Mouse (Mus musculus): Measurements from ENCODE around the gene Bub3.

- TF ChIP-seq CTCF (IDR thresholded peaks at IDR 0.05; ENCODE audit: low read depth) (no peak), EP300 (IDR thresholded peaks at IDR 0.05; ENCODE audit: low read depth) (no peak)
Observed at GRCm38 (mm10) chr7:131543623-131544481, 16.2 kb upstream of the Bub3 start.
